Mouse (Mus musculus): ENCODE results near the gene Ptrh2.

- no peak for TF ChIP-seq CTCF (IDR thresholded peaks at IDR 0.05)
- TF ChIP-seq POLR2A (IDR thresholded peaks at IDR 0.05; ENCODE audit: insufficient read depth, low read depth, low read length), result no peak
Observed at GRCm38 (mm10) chr11:86656849-86657567, 26.8 kb upstream of the Ptrh2 start.

Measured in heart, adult 2 months (tissue).